Mouse (Mus musculus): ENCODE measurements around the gene Arrdc4. TPM values are rescaled to one million over a fixed set of nuclear protein-coding genes. Genes with fewer than 3 reads are reported as not detected.

The Arrdc4 gene
- total RNA-seq, 2 experiments from 2014 or later: 3.3 to 6.2 TPM

DNA sequence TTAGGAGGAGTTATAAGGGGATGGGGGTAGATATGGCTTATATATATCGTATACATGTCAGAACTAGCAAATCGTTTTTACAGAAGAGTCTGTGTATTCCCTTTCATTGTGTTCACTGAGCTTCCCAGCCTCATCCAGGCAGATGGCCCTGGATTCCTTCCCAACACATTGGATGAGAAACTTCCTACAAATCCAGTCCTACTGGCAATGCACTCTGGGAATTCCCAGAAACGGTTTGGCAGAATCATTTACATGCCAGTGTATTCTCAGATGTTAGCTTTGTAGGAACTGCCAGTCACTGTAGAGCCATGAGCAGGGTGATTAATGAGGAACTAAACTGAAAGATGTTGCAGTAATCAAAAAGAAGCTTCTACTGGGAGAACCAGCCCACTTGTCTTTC is 36.6 kb downstream of the Arrdc4 start:
- no peak for DNase-seq (ENCODE audit: low spot score)

DNA sequence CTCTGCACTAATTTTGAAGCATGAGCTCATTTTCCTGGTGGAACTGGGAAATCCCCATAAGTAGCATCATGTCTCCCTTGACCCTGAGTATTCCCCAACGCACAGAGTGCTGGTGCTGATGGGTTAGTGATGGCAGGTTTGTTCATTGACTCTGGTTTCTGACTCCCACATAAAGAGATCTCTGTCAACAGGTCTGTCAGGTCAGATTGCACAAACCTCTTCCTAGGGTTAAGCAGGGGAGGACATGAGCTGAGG is 39.8 kb downstream of the Arrdc4 start:
- no peak for DNase-seq (ENCODE audit: low spot score)

DNA sequence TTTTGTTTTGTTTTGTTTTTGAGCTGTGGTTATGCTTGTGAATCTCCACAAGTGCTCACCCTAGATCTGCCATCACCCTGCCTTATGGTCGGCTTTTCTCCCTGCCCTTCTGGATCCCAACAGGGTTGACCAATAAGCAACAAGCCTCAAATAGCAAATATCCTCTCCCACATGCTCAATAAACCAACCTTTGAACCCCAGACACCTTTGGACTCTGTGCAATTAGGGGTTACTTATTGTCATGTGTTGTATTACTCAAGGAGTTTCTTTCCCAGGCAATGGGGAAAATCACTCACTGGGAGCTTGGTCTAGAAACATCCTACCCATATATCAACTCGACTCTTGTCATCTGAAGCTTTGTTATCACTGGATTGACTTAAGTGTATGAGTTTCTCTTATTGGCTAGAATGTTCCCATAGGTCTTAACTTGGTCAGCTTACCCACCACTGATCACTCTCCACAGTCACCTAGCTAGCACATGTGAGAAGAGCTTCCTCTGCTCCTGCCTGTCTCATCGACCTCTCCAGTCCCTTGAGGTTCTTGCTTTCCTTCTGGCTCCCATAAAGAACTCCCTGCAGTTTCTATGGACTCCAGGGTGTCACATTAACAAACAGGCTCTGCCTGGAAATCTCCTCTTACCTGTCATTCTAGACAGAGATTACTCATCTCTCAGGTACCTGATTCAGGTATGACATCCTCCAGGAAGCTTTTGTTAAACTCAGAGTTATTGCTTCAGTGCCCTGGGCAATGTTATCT is 40.3 kb downstream of the Arrdc4 start:
- DNase-seq (ENCODE audit: low spot score): no peak

DNA sequence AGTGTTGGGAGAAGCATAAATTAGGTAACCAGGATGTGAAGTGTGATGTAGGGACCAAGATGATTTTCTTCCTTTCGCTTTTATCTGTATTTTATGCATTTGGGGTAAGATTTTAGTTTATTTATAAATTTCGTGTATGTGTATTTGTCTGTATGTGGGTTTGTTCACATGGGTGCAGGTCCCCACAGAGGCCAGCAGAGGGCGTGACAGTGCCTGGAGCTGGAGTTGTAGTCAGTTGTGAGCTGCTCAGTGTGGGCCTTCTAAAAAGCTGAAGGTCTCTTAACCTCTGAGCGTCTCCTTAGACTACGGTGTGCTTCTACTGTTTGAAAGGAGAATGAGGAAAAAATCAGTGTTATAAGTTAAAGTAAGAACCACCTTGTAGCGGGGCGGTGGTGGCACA is 43.9 kb downstream of the Arrdc4 start:
- no peak for DNase-seq (ENCODE audit: low spot score)

DNA sequence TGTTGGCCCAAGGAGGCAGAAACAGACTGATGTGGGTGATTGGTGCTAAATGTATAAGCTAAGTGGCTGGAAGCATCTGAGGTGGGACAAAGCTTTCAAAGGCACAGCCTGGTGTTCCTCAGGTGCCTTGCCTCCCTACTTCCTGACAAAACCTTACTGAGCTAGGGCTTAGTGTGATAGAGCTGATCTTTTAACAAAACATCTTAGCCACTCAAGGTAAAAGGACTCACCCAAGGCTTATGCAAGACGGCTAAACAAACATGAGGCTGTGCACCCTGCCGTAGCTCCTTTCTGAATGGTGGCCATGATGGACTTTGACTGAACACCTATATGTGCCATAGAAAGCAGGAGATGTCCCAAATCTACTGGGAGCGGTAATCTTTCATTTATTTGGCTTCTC is 51.7 kb downstream of the Arrdc4 start:
- no peak for DNase-seq (ENCODE audit: low spot score)

DNA sequence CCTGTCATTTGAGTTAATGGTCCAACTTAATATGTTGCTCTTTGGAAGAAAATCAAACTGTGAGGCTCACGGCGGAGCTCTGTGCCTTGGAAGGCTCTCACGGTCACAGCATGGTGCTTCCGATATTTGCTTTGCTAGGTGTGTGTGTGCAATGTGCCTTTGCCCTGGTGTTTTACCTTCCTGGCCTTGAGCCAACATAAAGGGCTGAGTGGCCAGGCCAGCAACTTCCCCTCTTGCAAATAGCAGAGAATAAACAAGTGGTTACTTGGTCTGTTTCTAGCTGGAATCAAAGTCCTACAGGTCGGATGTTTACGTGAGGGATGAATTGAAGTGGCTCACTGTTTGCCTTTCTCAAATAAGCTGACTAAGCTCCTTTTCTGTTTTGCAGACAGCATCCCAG is 52.1 kb downstream of the Arrdc4 start:
- DNase-seq (ENCODE audit: low spot score): no peak

DNA sequence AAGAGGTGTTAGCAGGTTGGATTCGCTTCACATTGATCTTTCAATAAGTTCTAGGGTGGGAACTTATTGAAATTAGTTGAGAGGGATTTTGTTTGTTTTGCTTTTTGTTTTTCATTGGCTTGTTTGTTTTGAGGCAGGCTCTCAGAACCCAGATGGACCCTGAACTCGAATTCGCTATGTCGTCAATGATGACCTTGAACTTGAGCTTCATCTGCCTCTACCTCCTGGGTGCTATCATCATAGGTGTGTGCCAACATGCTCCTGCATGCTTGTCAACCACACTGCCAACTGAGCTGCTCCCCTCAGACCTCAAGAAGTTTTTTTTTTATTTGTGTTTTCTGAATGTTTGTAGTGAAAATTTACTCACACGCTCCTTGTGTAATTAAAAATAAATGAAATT is 52.6 kb downstream of the Arrdc4 start:
- DNase-seq (ENCODE audit: low spot score): no peak

DNA sequence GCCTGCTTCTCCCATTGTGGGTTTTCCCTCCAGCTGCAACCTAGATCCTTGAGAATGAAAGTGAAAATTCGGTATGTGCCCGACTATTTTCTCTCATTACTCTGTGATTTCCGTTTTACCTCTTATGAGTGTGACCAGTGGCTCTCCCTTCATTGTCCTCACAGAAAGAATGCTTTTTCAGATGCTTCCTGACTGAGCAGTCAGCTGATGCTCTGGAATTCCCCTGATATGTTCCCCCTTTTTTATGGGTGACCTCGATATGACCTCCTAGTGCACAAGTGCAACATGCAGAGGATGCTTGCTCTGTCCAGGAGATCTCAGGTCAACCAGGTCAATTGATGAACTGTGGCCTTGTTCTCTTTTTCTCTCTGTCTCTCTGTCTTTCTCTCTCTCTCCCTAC is 56.3 kb downstream of the Arrdc4 start:
- DNase-seq (ENCODE audit: low spot score): peak; percentile 10

DNA sequence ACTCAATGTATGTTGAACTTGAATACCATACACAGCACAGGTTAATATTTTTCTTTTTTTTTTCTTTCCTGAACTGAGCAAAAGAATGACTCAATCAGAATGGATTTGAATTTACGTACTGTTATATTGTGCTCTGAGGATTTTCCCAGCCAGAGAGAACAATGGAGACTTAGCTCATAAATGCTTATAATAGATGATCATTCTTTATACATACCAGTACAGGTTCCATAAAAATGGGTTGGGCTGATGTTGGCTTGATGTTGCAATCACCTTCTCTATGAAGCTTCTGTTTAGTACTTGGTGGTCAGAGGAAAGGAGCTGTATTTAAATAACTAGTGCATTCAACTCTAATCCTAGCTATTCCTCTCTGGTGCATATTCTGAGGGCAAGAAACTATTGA is 57.6 kb downstream of the Arrdc4 start:
- DNase-seq (ENCODE audit: low spot score): no peak

DNA sequence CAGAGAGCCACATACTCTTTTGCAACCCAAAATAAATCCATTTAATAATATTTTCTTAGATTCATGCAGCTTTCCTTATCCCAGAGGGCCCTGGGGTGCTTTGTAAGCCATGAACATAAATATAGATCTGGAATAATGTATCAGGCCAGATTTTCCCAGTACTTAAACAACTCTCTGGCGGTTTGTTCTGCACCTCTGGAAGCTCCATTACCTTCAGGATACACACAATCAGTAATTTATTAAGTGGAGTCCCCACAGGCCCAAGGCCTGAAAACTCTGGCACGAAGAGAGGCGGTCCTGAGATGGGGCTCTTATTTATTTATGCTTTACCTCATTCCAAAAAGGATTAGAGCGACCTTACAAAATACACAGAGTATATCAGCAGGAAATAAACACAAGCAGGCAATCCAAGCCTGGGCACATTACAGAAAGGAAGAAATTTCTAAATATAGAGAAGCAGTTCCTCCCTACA is 61.9 kb downstream of the Arrdc4 start:
- DNase-seq (ENCODE audit: low spot score): no peak

All from gastrocnemius, adult 18-20 months (tissue).